Mouse (Mus musculus): ENCODE data around the gene Zscan20. TPM values are rescaled to one million over a fixed set of nuclear protein-coding genes. Genes with fewer than 3 reads are reported as not detected.

Zscan20 gene
- polyA plus RNA-seq, 1 experiment from 2014 or later = 0.87 TPM

- Histone ChIP-seq H3K9ac (ENCODE audit: low read depth, low read length) (0 out of 2 replicates have a peak overlapping the region, but pooled peaks have one; percentile 13), H3K4me1 (replicated peaks; ENCODE audit: control insufficient read depth, insufficient read depth, low read length) (no peaks in the 10 kb centered on the region), H3K27me3 (replicated peaks; ENCODE audit: control insufficient read depth, insufficient read depth, low read length) (no peaks in the 10 kb centered on the region), H3K4me3 (ENCODE audit: low read depth, low read length) (peak overlapping the region; percentile 64), H3K27ac (ENCODE audit: low read depth, low read length) (no peak overlapping the region), H3K36me3 (ENCODE audit: control insufficient read depth, insufficient read depth) (peaks cover 2% of the 10 kb centered on the region; the same call in 1 of the 2 replicates), H3K9me3 (ENCODE audit: control insufficient read depth) (no peaks in the 10 kb centered on the region), H3K4me2 (replicated peaks; ENCODE audit: low read depth) (peak overlapping the region; percentile 85)
- peak; percentile 3; the same call in 1 of the 2 replicates for ATAC-seq
- 2% methylated on average over 24 of the region's 27 CpGs for WGBS
- no peak for TF ChIP-seq CTCF (IDR thresholded peaks at IDR 0.05; ENCODE audit: low read depth)
Measured at GRCm38 (mm10) chr4:128609276-128609924, 498 bp downstream of the Zscan20 start.

- 72% methylated on average over 11 of the region's 11 CpGs for WGBS
- Histone ChIP-seq H3K9ac (ENCODE audit: low read depth, low read length) (no peak overlapping the region), H3K27ac (ENCODE audit: low read depth, low read length) (no peak overlapping the region), H3K4me1 (replicated peaks; ENCODE audit: control insufficient read depth, insufficient read depth, low read length) (no peaks in the 10 kb centered on the region), H3K9me3 (ENCODE audit: control insufficient read depth) (no peaks in the 10 kb centered on the region), H3K36me3 (ENCODE audit: control insufficient read depth, insufficient read depth) (peaks cover 10% of the 10 kb centered on the region; the same call in 1 of the 2 replicates), H3K4me2 (replicated peaks; ENCODE audit: low read depth) (no peak overlapping the region), H3K4me3 (ENCODE audit: low read depth, low read length) (no peak overlapping the region), H3K27me3 (replicated peaks; ENCODE audit: control insufficient read depth, insufficient read depth, low read length) (no peaks in the 10 kb centered on the region)
- no peak for TF ChIP-seq CTCF (IDR thresholded peaks at IDR 0.05; ENCODE audit: low read depth)
- no peak for ATAC-seq
Measured at GRCm38 (mm10) chr4:128607661-128608060, 2.2 kb downstream of the Zscan20 start.

GRCm38 (mm10) chr4:128606586-128606985 lies 3.3 kb downstream of the Zscan20 start:
- TF ChIP-seq CTCF (IDR thresholded peaks at IDR 0.05; ENCODE audit: low read depth) = no peak
- no peak for ATAC-seq

GRCm38 (mm10) chr4:128597801-128598560 lies 11.9 kb downstream of the Zscan20 start:
- H3K36me3 ChIP-seq (ENCODE audit: control insufficient read depth, insufficient read depth) = peaks cover 3% of the 10 kb centered on the region; the same call in 1 of the 2 replicates
- H3K9me3 ChIP-seq (ENCODE audit: control insufficient read depth) = no peaks in the 10 kb centered on the region
- no peak for TF ChIP-seq CTCF (IDR thresholded peaks at IDR 0.05; ENCODE audit: low read depth)
- H3K4me1 ChIP-seq (replicated peaks; ENCODE audit: control insufficient read depth, insufficient read depth, low read length) = 0 out of 2 replicates have a peak, but pooled peaks cover 3% of the 10 kb centered on the region
- 25% methylated on average over 12 of the region's 12 CpGs for WGBS
- H3K27me3 ChIP-seq (replicated peaks; ENCODE audit: control insufficient read depth, insufficient read depth, low read length) = no peaks in the 10 kb centered on the region
- no peak overlapping the region for H3K9ac ChIP-seq (ENCODE audit: low read depth, low read length)
- no peak overlapping the region for H3K4me3 ChIP-seq (ENCODE audit: low read depth, low read length)
- no peak overlapping the region; the same call in 1 of the 2 replicates for H3K4me2 ChIP-seq (replicated peaks; ENCODE audit: low read depth)
- no peak overlapping the region for H3K27ac ChIP-seq (ENCODE audit: low read depth, low read length)
- peak; percentile 74 for ATAC-seq

More at GRCm38 (mm10) chr4:128606586-128606985, 3.3 kb downstream of the Zscan20 start:
- H3K27ac ChIP-seq (ENCODE audit: low read depth, low read length) = no peak overlapping the region
- H3K9me3 ChIP-seq (ENCODE audit: control insufficient read depth) = no peaks in the 10 kb centered on the region
- no peaks in the 10 kb centered on the region for H3K4me1 ChIP-seq (replicated peaks; ENCODE audit: control insufficient read depth, insufficient read depth, low read length)
- H3K9ac ChIP-seq (ENCODE audit: low read depth, low read length) = no peak overlapping the region
- H3K4me3 ChIP-seq (ENCODE audit: low read depth, low read length) = no peak overlapping the region
- WGBS = 96% methylated on average over 7 of the region's 7 CpGs
- H3K27me3 ChIP-seq (replicated peaks; ENCODE audit: control insufficient read depth, insufficient read depth, low read length) = no peaks in the 10 kb centered on the region
- peaks cover 10% of the 10 kb centered on the region; the same call in 1 of the 2 replicates for H3K36me3 ChIP-seq (ENCODE audit: control insufficient read depth, insufficient read depth)
- no peak overlapping the region for H3K4me2 ChIP-seq (replicated peaks; ENCODE audit: low read depth)

GRCm38 (mm10) chr4:128594062-128594461 lies 15.8 kb downstream of the Zscan20 start:
- H3K4me2 ChIP-seq (replicated peaks; ENCODE audit: low read depth) = no peak overlapping the region
- H3K4me3 ChIP-seq (ENCODE audit: low read depth, low read length) = no peak overlapping the region
- H3K27ac ChIP-seq (ENCODE audit: low read depth, low read length) = no peak overlapping the region
- peaks cover 20% of the 10 kb centered on the region for H3K36me3 ChIP-seq (ENCODE audit: control insufficient read depth, insufficient read depth)
- ATAC-seq = no peak
- no peak overlapping the region for H3K9ac ChIP-seq (ENCODE audit: low read depth, low read length)
- whole genome bisulfite sequencing = 88% methylated on average over 5 of the region's 5 CpGs
- no peaks in the 10 kb centered on the region for H3K9me3 ChIP-seq (ENCODE audit: control insufficient read depth)
- H3K4me1 ChIP-seq (replicated peaks; ENCODE audit: control insufficient read depth, insufficient read depth, low read length) = 0 out of 2 replicates have a peak, but pooled peaks cover 3% of the 10 kb centered on the region
- no peaks in the 10 kb centered on the region for H3K27me3 ChIP-seq (replicated peaks; ENCODE audit: control insufficient read depth, insufficient read depth, low read length)
- no peak for TF ChIP-seq CTCF (IDR thresholded peaks at IDR 0.05; ENCODE audit: low read depth)

- no peak for ATAC-seq
- H3K4me1 ChIP-seq (replicated peaks; ENCODE audit: control insufficient read depth, insufficient read depth, low read length) = 0 out of 2 replicates have a peak, but pooled peaks cover 3% of the 10 kb centered on the region
- H3K4me3 ChIP-seq (ENCODE audit: low read depth, low read length) = no peak overlapping the region
- no peak overlapping the region for H3K27ac ChIP-seq (ENCODE audit: low read depth, low read length)
- WGBS = 91% methylated on average over 4 of the region's 4 CpGs
- H3K36me3 ChIP-seq (ENCODE audit: control insufficient read depth, insufficient read depth) = peaks cover 26% of the 10 kb centered on the region
- no peak overlapping the region for H3K4me2 ChIP-seq (replicated peaks; ENCODE audit: low read depth)
- no peak overlapping the region for H3K9ac ChIP-seq (ENCODE audit: low read depth, low read length)
- TF ChIP-seq CTCF (IDR thresholded peaks at IDR 0.05; ENCODE audit: low read depth) = no peak
- no peaks in the 10 kb centered on the region for H3K9me3 ChIP-seq (ENCODE audit: control insufficient read depth)
- H3K27me3 ChIP-seq (replicated peaks; ENCODE audit: control insufficient read depth, insufficient read depth, low read length) = no peaks in the 10 kb centered on the region
Measured at GRCm38 (mm10) chr4:128593286-128593685, 16.6 kb downstream of the Zscan20 start.
